Mouse (Mus musculus) spleen, postnatal 14 days (tissue): ENCODE measurements around the gene Ephx1.
"Not testable (repeated sequence)": the region's sequence is repeated elsewhere in the genome, so short reads cannot be mapped to it uniquely, and the experiment has no call there.

ENCODE experiments used
- DNase-seq, 2 experiments: peaks; one replicate each; pipeline ENCODE4 v3.0.0; 2021 to 2022; ENCODE audit warnings: low spot score in 2 of 2

Gene Ephx1

DNA sequence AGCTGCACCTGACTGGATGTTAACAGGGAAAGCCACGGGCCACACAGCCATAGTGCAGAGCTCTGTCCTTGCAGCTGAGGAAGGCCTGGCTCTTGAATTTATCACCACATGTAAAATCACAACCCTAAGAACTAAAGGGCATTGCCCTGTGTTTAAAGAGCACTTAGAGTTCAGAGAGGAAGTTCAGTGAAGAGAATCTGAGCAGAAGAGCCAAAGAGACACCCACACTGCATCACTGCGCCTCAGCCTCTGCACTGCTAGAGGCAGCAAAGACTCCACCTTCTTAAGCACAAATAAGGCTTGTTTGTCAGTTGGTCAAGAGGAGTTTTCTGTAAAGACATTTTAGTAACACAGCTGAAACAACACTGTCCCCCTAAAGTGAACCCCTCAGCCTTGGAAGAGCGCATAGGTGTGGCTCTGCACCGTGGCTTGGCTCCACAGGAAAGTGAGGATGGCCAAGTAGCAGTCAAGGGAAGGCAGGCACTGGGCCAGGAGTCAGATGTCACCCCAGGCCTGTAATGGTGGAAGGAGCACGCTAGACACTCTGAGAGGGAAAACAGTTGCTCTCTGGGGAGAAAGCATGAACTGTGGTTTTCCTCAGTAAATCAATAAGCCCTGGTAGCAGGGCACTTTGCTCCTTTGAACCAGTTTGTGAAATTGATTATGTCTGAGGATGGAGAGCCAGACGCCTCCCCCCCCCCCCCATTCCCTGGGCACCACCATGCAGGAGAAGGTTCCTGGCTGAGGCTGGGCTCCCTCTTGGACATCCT lies 5.8 kb downstream of the Ephx1 start:
- no peak for DNase-seq

DNA sequence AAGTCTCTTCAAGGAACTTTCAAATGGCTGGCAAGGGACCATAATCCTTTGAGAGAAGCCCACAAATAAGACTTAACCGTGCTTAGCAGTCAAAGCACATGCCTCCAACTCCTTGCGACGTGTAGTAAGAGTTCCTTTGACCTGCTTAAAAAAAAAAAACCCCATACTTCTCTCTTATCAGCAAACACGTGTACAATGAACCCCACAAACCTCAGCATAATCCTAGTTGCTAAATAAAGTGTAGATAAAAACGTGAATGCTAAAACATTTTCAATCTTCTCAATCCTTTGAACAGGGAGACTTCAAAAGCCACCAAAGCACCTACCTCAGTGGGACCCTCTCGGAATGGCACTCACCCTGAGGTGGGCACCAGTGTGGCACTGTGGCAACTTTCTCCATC lies 7.3 kb downstream of the Ephx1 start:
- DNase-seq: no peak

DNA sequence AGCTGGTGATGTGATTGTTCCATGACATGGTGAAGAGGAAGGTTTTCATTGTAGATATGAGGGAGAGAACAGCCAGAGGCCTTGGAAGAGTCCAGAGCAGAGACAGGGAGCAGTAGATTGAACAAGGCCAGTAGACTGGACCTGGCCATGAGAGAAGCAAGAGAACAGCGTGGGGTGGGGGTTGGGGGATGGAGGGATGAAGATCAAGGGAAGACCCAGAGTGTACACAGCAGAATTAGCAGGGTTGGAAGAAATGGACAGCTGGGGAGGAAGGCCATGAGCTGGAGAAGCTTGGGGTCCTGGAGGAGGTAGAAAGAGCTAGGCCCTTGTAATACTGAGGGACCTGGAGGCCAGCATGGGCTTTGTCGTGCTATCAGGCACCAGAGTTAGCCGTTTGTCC lies 8.3 kb downstream of the Ephx1 start:
- no peak for DNase-seq

DNA sequence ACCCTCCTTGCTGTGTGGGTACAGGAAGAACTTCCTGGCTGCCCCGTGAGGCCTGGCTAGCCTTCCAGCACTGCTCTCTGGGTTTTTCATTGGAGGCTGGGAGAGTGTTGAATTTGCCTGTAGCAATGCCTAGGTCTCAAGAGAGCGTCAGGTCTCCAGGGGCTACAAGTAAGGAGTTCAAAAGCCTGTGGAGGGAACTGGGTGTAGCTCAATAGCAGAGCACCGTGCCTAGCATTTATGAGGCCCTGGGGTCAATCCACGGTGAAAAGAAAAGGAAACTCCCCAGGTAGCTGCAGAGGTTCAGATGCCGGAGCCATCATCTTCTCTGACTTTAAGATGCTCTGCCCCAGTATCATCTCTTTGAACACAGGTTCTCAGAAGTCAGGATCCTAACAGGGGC lies 9.1 kb downstream of the Ephx1 start:
- no peak for DNase-seq

DNA sequence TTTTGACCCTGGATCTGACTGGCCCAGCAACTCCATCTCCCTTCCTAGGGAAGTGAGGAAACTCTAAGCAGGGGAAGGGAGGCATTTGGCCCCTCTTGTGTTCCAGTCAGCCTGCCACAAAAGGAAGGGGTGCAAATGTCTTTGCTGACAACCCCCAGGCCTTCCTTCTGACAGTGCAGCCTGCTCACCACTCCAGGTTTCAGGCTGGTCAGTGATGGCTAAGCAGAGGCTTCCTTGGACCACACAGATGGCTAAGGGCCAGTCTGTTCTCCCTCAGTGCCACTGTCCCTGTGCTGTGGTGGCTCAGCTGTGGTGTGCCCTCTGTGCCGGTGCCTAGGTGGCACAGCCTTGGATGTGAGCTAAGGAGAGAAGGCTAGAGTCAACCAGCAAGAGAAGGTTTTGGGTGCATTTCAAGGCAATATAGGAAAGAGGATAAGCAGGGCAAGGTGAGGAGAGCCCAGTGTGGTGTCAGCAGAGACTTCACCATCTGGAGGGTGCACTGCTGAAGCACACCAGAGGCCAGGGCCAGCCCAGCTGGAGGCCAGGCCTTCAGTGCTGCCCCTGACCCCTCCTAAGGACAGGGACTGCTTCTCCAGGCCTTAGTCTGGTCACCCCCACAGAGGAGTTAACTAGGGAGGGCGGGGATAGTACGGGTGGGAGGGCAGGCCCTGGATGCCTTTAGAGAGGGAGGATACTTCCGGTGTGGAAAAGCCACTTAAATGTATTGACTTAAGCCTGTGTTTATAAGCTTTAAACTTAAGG lies 10.4 kb downstream of the Ephx1 start:
- no peak for DNase-seq

DNA sequence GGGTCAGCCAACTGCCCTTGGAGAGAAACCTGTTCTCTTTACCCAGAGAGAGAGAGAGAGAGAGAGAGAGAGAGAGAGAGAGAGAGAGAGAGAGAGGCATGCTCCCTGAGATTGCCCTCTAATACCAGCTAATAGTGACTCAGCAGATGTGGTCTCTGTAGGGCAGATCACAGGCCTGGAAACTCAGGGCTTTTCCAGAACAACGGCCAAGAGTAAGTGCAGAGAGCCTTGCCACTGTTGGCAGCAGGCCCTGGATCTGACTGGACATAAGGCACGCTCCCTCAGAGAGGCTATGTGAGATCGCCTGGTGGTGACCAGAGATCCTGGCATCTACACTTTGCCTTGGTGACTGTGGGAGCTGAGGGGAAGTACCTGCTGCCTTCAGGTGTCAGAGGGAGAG lies 10.9 kb downstream of the Ephx1 start:
- DNase-seq: peak in 1 of 2 experiments; percentile 0

DNA sequence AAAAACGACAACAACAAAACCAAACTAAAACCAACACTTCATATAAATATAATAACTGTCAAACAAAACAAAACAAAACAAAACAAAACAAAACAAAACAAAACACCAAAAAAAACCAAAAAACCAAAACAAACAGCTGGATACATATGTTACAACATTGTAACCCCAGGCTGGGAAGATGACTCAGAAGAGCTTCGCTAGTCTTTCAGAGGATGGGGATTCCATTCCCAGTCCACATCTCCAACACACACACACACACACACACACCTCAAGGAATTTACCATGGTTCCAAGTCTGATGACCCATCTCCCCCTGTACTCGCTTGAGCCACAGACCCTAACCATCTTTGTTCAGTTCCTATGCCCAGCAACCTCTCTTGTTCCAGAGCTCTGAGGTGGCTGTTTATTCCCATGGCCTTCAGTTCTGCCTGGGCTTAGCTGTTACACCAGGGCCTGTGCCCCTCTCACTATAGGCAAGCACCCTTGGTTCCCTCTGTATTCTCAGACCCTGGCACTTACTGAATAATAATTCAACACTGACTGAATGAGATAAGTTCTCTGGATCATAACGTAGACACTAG lies 11.6 kb downstream of the Ephx1 start:
- DNase-seq: no peak

DNA sequence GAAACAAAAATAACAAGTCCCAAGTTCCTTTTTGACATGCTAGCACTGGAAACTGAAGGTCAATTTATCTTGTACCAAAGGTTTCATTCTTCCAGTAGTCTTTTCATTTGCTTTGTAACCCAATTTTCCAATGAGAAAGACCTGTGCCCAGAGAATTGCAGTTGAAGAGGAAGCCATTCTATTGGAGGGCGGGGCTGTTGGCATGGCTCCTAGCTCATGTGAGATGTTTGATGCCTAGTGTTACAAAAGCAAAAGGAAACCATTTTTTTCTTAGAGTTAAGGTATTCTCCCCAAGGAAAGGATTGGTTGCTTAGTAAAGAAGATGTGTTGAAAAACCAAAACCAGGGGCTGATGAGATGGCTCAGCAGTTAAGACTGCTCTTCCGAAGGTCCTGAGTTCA lies 12.4 kb downstream of the Ephx1 start:
- peak in 1 of 2 experiments; percentile 0 for DNase-seq

DNA sequence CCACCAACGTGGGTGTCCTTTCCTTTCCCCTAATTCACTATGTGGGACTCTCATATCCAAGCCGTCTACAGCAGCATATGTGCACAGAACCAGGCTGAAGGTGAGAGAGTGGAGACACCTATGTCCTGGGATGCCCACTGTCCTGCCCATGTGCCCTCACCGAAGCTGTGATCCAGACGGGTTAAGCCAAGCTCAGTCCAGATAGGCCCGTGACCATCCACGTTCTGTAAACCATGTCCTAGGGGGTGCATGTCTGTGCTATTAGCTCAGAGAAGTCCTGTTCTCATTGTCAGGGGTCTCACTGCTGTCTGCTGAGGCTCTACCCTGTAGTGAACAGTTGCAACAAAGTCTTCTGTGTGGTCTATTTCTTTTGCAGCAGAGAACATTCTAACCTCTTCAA lies 12.9 kb downstream of the Ephx1 start:
- no peak for DNase-seq

DNA sequence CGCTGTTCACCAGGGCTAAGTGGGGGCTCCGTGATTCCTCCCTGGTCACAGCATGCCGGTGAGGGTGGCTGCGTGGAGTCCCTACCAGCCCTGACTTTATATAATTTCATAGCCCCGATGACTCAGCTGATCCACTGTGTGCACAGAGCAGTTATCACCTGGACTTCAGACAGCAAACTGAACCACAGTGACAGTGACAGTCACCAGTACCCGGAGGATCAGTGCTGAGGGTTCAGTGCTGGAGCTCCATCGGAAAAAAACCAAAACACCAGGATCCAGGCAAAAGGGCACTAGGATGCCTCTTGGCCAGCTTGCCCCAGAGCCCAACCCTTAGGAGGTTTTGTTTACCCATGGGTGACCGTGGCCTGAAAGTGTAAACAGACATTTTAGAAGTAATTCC lies 15.4 kb downstream of the Ephx1 start:
- DNase-seq: no peak

DNA sequence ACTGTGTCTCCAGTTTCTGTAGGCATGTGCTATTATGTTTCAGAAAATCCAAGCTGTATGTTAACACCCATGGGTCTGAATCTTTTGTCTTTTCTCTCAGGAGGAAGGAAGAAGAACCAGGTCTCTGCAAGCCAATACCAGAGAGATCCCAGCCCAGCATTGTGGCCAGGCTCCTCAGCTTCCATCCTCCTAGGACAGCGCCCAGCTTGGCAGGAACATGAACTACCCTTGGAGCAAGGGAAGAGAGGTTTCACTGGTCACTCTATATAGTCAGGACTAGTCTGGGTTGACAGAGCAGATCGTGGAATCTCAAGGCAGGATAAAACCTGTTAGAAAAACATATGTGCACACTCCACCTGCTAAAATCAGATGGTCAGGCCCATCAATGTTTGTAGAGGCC lies 16.9 kb downstream of the Ephx1 start:
- no peak for DNase-seq

DNA sequence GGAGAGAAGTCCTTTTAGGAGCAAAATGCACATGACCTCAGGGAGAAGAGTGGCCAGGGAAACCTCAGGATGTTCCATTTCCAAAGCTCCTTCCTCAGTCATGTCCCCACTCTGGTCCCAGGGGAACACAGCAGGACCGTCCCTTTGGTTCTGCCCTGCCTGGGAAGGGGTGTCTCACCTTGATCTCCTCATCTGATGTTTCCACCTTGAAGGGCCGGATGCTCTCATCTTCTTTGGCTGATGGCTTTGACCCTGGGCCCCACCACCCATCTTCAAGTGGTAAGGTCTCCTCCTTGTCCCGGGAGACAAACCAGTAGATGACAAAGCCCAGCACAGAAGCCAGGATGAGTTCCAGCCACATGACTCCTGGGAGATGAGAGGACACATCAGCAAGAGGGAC lies 19.1 kb downstream of the Ephx1 start:
- DNase-seq: no peak

DNA sequence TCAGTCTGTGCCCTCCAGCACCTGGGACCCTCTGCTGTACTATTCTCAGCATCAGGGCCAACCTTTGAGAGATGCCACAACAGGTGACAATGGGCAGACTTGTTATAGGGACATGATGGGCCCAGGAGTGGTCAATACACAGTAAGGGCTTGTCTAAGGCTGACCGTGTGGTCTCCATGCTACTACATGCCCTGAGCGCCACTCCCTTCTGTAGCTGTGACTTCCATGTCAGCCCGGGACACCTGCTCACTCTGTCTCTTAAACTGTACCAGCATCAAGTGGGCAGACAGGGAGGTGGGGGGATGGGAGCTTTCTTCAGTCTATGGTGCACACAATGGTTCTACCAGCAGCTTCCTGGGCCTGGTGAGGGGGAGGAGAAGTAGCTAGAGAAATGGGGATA lies 19.5 kb downstream of the Ephx1 start:
- DNase-seq: no peak

DNA sequence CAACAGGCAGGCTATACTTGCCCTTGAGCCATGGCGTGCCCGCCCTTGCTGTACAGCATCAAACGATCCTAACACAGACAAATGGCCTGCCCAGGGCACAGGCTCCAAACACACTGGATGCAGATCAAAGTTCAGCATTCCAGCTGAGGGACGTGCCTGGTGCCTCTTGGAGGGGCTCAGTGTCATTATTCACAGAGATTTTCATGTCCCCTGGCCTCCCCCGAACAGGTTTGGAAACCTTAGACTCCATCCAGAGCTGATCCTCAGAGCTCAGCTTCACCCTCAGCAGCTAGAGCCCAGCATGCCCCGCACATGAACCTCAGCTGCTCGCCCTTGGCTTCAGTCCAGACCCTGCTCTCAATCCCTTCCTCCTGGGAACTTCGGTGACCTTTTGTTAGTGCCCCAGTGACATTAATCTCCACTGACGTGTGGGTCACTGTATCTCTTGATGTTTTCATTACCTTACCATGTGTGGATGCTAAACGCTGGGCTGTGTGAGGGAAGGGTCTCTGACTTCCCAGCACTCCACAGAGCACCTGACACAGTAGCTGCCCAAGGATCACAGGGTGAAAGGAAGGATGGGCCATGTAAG lies 20.1 kb downstream of the Ephx1 start:
- no peak for DNase-seq

DNA sequence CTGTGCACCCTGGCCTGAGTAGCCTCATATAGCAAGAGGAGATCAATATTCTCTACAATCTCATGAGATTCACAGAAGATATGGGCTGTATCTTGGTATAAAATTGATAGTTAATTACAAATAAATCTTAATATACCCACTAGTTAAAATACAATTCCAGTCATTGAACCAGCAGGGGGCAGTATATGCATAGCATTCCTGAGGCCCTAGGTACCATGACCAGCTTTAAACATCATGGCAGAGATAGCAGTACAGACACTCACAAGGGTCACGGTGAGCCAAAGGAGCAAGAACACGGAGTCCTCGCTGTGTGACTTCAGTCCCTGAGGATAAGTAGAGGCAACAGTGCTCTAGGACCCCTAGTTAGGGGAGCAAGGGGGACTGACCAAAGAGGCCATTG lies 28.6 kb downstream of the Ephx1 start:
- DNase-seq: no peak

DNA sequence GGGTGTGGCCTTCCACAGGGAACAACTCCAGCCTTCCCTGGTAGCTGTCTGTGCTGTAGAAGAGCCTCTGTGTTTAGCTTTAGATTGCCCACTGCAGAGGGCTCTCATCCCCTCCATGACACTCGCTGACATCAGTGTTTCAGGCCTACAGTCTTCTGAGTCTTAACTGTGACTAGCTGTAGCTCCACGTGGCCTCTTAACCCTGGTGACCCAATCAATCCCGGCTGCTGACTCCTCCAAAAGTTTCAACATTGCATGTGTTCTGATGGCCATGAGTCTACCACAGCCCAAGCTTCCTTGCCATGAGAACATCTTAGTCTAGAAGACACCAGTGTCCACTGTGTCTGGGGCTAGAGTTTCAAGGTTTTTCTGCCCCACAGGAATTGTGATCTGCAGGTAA lies 30.0 kb downstream of the Ephx1 start:
- DNase-seq: no peak

DNA sequence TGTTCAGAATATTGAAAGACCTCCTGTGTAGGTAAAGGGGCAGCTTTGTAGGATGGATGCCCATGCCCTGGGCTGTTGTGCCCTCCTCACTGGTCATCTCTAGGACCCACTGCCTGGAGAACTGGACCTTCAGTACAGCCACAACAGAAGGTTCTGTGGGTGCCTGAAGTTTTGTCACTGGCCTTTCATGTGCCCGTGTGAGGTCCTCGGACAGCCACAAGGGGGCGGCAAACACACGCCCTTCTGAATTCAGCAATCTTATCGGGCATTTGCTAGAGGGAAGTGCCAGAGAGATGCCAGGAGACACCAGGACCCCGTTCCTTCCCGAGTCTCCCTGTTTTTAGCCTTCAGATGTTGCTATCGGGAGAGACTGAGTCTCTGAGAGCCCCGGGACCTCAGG lies 32.9 kb downstream of the Ephx1 start:
- peak; percentile 54 to 69 for DNase-seq

DNA sequence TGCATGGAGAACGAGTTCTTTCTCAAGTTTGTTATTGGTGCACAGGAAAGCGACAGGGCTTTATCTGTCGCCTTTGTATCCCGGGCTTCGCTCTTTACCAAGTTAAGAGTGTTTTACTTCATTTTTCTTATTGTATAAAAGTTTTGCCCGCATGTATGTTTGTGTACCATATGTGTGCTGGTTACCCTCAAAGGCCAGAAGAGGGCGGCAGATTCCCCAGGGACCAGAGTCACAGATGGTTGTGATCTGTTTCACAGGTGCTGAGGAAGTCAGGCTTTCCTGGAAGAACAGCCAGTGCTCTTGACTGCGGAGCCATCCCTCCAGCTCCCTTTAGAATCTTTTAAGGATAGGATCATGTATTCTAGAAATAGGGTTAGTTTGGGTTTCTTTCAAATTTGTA lies 34.0 kb downstream of the Ephx1 start:
- no peak for DNase-seq

DNA sequence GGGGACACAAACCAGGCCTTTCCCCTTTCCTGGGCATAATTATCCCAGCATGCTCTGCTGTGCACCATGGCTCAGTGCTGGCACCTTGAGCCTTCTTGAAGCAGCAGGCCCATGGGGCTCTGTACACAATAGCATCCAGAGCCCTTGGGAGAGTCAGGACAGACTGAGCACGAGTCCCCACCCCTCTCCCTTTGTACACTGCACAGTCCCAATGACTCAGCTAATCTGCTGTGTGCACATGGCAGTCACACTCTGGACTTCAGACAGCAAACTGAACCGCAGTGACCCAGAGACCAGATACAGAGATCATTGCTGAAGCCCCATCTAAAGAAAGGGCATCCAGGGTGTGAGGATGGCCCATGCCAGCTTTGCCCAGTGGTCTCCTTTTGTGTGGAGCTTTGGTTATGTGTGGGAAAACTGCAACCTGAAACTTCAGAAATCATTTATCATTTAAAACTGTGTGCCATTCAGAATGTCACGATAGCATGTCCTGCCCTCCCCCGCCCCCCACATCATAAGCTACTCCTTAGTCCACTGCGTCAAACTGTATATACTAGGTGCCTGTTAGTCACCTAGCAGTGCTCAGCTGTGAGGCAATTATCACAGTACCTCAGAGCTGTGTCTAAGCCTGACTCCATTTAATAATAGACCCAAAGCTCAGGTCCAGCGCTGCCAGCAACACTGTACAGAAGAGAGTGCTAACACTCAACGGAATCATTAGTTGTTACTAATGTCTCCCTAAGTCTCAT lies 39.2 kb downstream of the Ephx1 start:
- DNase-seq: not testable (repeated sequence)

DNA sequence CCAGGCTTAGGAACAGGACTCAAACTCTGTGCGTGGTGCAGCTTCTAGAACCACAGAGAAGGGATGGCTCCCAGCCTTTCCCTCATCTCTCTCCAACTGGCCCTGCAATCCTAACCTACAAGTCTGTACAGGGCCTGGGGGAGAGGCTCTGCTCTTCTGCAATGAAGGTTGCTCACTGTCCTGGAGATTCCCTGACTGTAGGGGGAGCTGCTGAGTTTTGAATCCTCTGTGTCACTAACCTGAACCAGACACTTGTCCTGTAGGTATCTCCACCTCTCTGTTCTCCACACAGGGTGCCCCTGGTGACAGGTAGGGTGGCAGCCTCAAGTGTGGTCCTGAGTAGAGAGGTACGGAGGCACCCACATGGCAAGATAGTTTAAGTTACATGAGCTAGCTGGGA lies 40.2 kb downstream of the Ephx1 start:
- DNase-seq: no peak

DNA sequence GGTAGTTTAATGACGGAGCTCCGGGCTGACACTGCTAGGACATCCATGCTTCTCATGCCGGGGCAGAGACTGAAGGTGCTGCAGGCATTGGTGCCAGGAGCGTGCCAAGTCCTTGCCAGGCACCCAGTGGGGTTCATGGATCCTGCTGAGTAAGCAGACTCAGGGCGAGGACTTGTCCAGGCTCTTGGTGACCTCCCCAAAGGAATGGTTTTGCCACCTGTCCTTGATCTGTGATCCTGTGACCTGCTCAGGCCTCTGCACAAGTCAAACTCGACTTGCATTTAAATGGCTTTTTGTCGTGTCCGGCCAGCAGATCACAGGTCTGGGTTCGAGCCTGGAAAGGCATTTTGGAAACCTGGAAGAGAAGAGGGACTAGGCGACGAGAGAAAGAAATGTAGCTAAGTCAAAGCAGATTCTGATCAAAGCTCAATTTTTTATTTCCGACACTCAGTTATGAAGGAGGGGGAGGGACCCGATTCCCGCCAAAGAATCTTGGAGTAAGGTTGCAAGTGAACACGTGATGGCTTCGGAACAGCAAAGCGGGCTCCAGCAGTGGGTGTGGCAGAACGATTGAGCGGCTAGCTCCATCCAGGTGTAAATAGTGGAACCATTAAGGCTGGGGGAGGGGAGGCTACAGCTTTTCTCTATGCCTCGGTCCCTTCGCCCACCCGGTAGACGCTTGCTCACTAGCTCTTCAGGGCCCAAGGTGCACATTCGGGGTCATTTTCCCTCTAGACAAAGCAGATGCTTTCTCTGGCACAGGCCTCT lies 41.0 kb downstream of the Ephx1 start:
- no peak for DNase-seq
